Mouse (Mus musculus) frontal cortex, postnatal 25 days (tissue): Measurements from ENCODE around the gene Bud23.
"Not testable (repeated sequence)": the region's sequence is repeated elsewhere in the genome, so short reads cannot be mapped to it uniquely, and the experiment has no call there.

Source experiments
- DNase-seq, 2 experiments: peaks; one replicate each; pipeline ENCODE4 v3.0.0; 2022; ENCODE audit warnings: low spot score in 2 of 2

The Bud23 gene

GRCm38 (mm10) chr5:135064909-135065446, at the start of gene Bud23:
Gene Bud23, minus strand, starts transcription at chr5:135064959.
- DNase-seq = not testable (repeated sequence)

- no peak for DNase-seq
Measured at GRCm38 (mm10) chr5:135113782-135114181, 49.0 kb upstream of the Bud23 start.

- no peak for DNase-seq
Measured at GRCm38 (mm10) chr5:135109976-135110375, 45.2 kb upstream of the Bud23 start.

GRCm38 (mm10) chr5:135109426-135109825, 44.7 kb upstream of the Bud23 start:
- DNase-seq = no peak

- DNase-seq = no peak
Measured at GRCm38 (mm10) chr5:135109017-135109416, 44.3 kb upstream of the Bud23 start.

- DNase-seq = peak in 1 of 2 experiments; percentile 13
Measured at GRCm38 (mm10) chr5:135107521-135108501, 43.1 kb upstream of the Bud23 start.

- DNase-seq = peak; percentile 25 to 32
Measured at GRCm38 (mm10) chr5:135106758-135107256, 42.0 kb upstream of the Bud23 start.

- DNase-seq = no peak
Measured at GRCm38 (mm10) chr5:135103999-135104660, 39.4 kb upstream of the Bud23 start.

- DNase-seq = no peak
Measured at GRCm38 (mm10) chr5:135100981-135101380, 36.2 kb upstream of the Bud23 start.

- no peak for DNase-seq
Measured at GRCm38 (mm10) chr5:135089653-135090052, 24.9 kb upstream of the Bud23 start, which contains the start of gene Mlxipl. Gene Mlxipl, plus strand, starts transcription at chr5:135089890.

- DNase-seq = no peak
Measured at GRCm38 (mm10) chr5:135086871-135087270, 22.1 kb upstream of the Bud23 start.

GRCm38 (mm10) chr5:135080539-135080938, 15.8 kb upstream of the Bud23 start:
- no peak for DNase-seq

GRCm38 (mm10) chr5:135079578-135079977, 14.8 kb upstream of the Bud23 start:
- no peak for DNase-seq

GRCm38 (mm10) chr5:135078482-135078810, 13.7 kb upstream of the Bud23 start:
- no peak for DNase-seq

- DNase-seq = peak; percentile 88 to 94
Measured at GRCm38 (mm10) chr5:135077564-135078481, 13.1 kb upstream of the Bud23 start, which contains the start of gene Vps37d. Gene Vps37d, minus strand, starts transcription at chr5:135078266.

GRCm38 (mm10) chr5:135076931-135077505, 12.3 kb upstream of the Bud23 start:
- no peak for DNase-seq

- no peak for DNase-seq
Measured at GRCm38 (mm10) chr5:135076368-135076767, 11.6 kb upstream of the Bud23 start.

GRCm38 (mm10) chr5:135075655-135076054, 10.9 kb upstream of the Bud23 start:
- DNase-seq = no peak

- DNase-seq = no peak
Measured at GRCm38 (mm10) chr5:135073349-135074150, 8.8 kb upstream of the Bud23 start.

GRCm38 (mm10) chr5:135072720-135073119, 8.0 kb upstream of the Bud23 start:
- DNase-seq = no peak
